Mouse (Mus musculus) embryonic stem cell, embryonic (primary cell): ENCODE measurements around the gene Zfp933.
"Not testable (repeated sequence)": the region's sequence is repeated elsewhere in the genome, so short reads cannot be mapped to it uniquely, and the experiment has no call there.

Experiments
- CTCF ChIA-PET, 4 experiments: fragments of 300-600 bp in 2 of 4; fragments of 350-600 bp in 2 of 4; sonication (Branson Sonifier 250); formaldehyde crosslinking; loops; one replicate each; lab custom pipeline; 2022; ENCODE audit warnings: inconsistent platforms in 2 of 4; lab: Charles Lee
- POLR2A ChIA-PET, 4 experiments: fragments of 300-600 bp in 2 of 4; fragments of 350-600 bp in 2 of 4; sonication (Branson Sonifier 250); formaldehyde crosslinking; loops; one replicate each; lab custom pipeline; 2022; ENCODE audit warnings: antibody characterized with exemption in 4 of 4, inconsistent platforms in 1 of 4; lab: Charles Lee

Zfp933 gene

GRCm38 (mm10) chr4:147869238-147869637, 21.1 kb upstream of the Zfp933 start:
- ChIA-PET CTCF (interaction anchor here in 1 of 4 experiments (0.7 kb wide), 1 partner anchor 17 kb away, joined by 3 read pairs; no protein-coding TSS in a partner anchor), POLR2A (interaction anchor here in 2 of 4 experiments (0.6 to 3.5 kb wide), 16 partner anchors 8 to 435 kb away, joined by 3 to 17 read pairs (median 5); partner anchors contain the start of genes Clcn6 (in 1 of the 2), Mfn2 (in 1 of the 2), Mthfr (in 1 of the 2) and Zfp933 (in 1 of the 2))

- ChIA-PET CTCF (interaction anchor here in 2 of 4 experiments (0.6 to 0.7 kb wide), 2 partner anchors 18 to 227 kb away, joined by 3 to 4 read pairs; no protein-coding TSS in a partner anchor), POLR2A (interaction anchor here in 2 of 4 experiments (0.6 to 3.5 kb wide), 10 partner anchors 11 to 434 kb away, joined by 3 to 17 read pairs (median 4); partner anchors contain the start of genes Clcn6 (in 1 of the 2), Mthfr (in 1 of the 2) and Zfp933 (in 1 of the 2))
These were observed 20.4 kb upstream of the Zfp933 start, which contains the start of the genes Miip and Fv1 for GRCm38 (mm10) chr4:147868450-147869031. Gene Miip, minus strand, starts transcription at chr4:147868816. Gene Fv1, plus strand, starts transcription at chr4:147868979.

DNA sequence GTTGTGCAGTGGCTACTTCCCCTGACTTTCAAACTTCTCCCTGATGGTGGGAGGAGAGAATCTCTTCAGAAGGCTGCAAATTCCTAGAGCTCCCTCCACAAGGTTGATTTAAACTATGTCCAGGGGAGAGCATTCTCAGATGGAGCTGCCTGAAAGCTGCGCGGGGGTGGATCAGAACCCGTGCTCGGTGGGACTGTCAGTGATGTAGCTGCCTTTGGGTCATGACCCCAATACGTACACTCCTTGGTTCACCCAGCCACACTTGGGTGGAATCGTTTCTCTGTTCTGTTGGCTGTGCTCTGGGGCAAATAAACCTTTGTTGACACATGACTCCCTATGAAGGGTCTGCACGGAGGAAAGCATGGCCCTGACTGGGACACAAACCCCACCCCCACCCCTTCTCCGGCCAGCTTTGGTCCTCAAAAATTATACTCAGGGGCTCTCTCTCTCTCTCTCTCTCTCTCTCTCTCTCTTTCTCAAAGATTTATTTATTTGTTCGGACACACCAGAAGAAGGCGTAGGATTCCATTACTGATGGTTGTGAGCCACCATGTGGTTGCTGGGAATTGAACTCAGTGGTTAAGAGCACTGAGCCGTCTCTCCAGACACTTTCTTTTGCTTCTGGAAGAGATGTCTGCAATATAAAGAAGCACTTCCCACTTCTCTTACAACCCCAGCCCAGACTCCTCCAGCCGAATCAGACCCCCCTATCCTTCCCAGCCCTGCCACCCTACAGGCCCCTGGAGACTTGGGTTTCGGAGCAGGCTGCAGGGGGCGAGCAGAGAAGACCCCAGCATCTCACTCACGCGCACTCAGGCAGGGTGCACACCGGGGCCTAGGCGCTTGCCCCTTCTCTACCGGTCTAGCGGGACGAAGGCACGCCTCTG, 19.6 kb upstream of the Zfp933 start:
- ChIA-PET POLR2A (interaction anchor here in 1 of 4 experiments (0.7 to 1.5 kb wide), 10 partner anchors 9 to 69 kb away, joined by 3 to 7 read pairs (median 3); partner anchors contain the start of genes Plod1, Zfp933 and Zfp984), CTCF (interaction anchor here in 2 of 4 experiments (0.6 to 0.7 kb wide), 2 partner anchors 8 to 227 kb away, joined by 4 read pairs; no protein-coding TSS in a partner anchor)

GRCm38 (mm10) chr4:147866793-147867192, 18.6 kb upstream of the Zfp933 start:
- POLR2A ChIA-PET, result interaction anchor here in 1 of 4 experiments (0.8 to 1.5 kb wide), 7 partner anchors 10 to 70 kb away, joined by 3 to 7 read pairs (median 3); partner anchors contain the start of genes Plod1 and Zfp984
- CTCF ChIA-PET, result not testable (repeated sequence)

DNA sequence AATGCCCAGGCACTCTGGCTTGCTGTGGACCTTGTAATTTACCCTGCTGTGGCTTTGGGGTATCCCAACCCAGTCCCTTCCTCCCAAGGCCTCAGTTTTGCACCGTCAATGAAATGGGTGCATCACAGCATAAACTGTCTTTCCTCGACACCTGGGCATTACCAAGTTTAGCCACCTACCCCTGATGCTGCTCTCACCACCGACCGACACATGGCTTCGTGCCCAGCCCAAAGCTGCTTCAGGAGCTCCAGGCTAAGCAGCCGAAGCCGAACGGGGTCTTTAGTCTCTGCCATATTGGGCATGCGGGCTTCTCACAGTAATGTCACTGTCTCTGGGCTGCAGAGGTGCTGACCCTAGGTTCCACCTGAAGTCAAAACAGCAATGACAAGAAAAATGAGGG, 17.9 kb upstream of the Zfp933 start:
- ChIA-PET CTCF (no interaction called here), POLR2A (interaction anchor here in 1 of 4 experiments (1.5 kb wide), 1 partner anchor 11 kb away, joined by 7 read pairs; no protein-coding TSS in a partner anchor)

DNA sequence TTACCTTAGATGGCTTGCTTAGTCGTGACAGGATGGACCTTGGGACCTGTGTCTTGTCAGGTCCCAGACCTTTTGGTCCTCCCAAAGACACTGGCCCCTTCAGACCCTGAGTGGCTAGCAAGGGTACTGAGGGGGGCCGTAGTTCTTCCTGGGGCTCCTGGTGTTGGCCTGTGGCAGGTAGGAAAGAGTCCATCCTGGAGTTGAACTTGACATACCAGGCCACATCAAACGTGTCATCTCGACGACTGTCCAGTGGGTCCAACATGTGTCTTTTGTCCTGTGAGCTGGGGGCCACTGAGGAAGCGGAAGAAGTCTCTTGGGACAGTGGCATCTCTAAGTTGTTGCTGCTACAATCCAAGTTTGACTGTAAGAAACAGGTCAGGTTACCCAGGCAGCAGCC, 17.5 kb upstream of the Zfp933 start:
- POLR2A ChIA-PET, result no interaction called here
- CTCF ChIA-PET, result no interaction called here

GRCm38 (mm10) chr4:147862051-147862450, 13.9 kb upstream of the Zfp933 start:
- ChIA-PET POLR2A (interaction anchor here in 2 of 4 experiments (0.7 to 2.5 kb wide), 6 partner anchors 8 to 29 kb away, joined by 3 to 11 read pairs (median 4); partner anchors contain the start of gene Zfp933 (in 2 of the 2)), CTCF (no interaction called here)

- ChIA-PET CTCF (no interaction called here), POLR2A (interaction anchor here in 1 of 4 experiments (0.6 to 1.6 kb wide), 4 partner anchors 8 to 59 kb away, joined by 3 to 7 read pairs (median 3); partner anchors contain the start of genes Fv1 and Miip)
These were observed 2.6 kb upstream of the Zfp933 start for GRCm38 (mm10) chr4:147850776-147851175.

GRCm38 (mm10) chr4:147848584-147848991, 422 bp upstream of the Zfp933 start:
- ChIA-PET POLR2A (interaction anchor here in 3 of 4 experiments (0.7 to 2.3 kb wide), 15 partner anchors 10 to 709 kb away, joined by 3 to 6 read pairs (median 3); partner anchors contain the start of genes Fv1 (in 1 of the 3), Mfn2 (in 1 of the 3) and Miip (in 1 of the 3)), CTCF (interaction anchor here in 1 of 4 experiments (0.6 kb wide), 1 partner anchor 31 kb away, joined by 3 read pairs; no protein-coding TSS in a partner anchor)

DNA sequence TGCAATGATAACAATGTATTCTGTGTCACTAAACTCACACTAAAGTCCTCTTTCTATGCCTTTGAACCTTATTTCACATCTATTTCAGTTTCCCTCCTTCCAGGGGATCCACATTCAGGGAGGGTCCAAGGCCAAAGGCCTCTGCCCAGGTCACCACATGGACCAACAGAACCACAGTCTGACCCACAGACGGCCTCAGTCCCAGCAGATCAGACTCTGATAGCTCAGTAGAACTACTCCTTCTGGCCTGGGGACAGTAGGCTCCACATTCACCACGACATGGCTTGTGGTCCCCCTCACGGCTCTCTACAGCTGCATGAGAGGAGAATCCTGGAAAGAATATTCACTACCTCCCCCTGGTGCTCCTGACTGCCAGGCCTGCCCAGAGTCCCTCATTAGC, 5.3 kb downstream of the Zfp933 start:
- CTCF ChIA-PET, result interaction anchor here in 1 of 4 experiments (0.6 kb wide), 1 partner anchor 715 kb away, joined by 3 read pairs; no protein-coding TSS in a partner anchor

GRCm38 (mm10) chr4:147839282-147839681, 8.9 kb downstream of the Zfp933 start:
- POLR2A ChIA-PET, CTCF ChIA-PET: not testable (repeated sequence)

More for the DNA sequence above, 5.3 kb downstream of the Zfp933 start:
- POLR2A ChIA-PET, result no interaction called here

DNA sequence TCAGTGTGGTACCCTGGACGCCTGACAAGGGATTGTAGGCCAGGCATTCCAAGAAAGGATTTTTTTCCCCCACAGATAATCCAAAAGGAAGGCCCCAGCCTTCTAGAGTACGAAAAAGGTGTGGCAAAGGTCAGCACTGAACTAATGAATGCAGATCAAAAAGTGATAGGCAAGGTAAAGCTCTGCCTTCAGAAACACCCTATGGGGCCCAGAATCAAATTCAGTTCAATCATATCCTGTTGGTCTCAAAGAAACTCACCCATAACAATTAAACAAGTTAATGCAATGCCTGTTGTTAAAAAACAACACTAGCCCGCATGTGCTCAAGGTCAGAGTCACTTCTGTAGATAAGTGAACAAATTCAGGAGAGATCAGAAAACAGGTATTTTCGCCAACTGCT, 23.8 kb downstream of the Zfp933 start:
- POLR2A ChIA-PET, result interaction anchor here in 1 of 4 experiments (1.7 to 1.9 kb wide), 2 partner anchors 15 to 17 kb away, joined by 6 to 10 read pairs; partner anchors contain the start of gene Zfp984
- CTCF ChIA-PET, result no interaction called here

DNA sequence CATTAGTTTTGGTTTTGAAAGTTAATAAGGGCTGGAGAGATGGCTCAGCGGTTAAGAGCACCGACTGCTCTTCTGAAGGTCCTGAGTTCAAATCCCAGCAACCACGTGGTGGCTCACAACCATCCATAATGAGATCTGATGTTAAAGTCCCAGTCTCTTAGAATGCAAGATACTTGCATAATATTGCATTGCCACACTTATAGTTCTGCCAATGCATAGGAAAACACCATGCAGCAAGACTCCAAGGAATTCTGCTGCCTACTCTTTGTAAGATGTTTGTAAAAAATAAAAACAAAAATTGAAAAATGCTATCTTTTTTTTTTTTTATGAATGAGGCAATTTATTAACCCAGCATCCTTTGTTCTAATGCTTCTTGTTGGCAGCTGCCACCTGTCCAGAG, 26.8 kb downstream of the Zfp933 start:
- CTCF ChIA-PET, result not testable (repeated sequence)
- POLR2A ChIA-PET, result interaction anchor here in 1 of 4 experiments (2.0 kb wide), 1 partner anchor 12 kb away, joined by 9 read pairs; the partner anchor contains the start of gene Zfp984

GRCm38 (mm10) chr4:147819659-147820058, 28.5 kb downstream of the Zfp933 start:
- POLR2A ChIA-PET, result interaction anchor here in 2 of 4 experiments (0.9 to 1.6 kb wide), 3 partner anchors 10 to 29 kb away, joined by 3 to 8 read pairs (median 3); partner anchors contain the start of genes Zfp933 (in 1 of the 2) and Zfp984 (in 1 of the 2)
- CTCF ChIA-PET, result not testable (repeated sequence)

DNA sequence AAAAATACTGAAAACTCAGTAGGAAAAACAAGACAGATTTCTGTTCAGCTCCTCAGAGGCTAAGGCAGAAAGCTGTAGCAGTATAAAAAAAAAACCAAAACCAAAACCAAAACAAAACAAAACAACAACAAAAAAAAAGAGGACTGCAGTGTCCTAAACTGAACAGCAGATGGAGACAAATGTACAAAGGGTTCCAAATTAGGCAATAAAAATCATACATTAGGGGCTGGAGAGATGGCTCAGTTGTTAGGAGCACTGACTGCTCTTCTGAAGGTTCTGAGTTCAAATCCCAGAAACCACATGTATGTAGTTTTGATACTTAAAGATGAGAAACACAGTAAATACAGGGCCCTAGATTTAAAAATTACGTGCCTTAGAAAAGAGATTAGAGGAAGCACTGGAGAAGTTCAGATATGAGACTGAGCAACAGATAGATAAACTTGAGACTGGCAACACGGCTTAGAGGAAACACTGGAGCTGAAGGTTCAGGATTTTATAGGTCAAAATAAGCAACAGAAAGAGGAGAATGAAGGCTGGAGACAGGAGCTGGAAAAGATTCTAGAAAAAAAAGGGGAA, 33.5 kb downstream of the Zfp933 start:
- POLR2A ChIA-PET, result interaction anchor here in 1 of 4 experiments (0.9 to 1.4 kb wide), 3 partner anchors 56 to 335 kb away, joined by 3 read pairs; no protein-coding TSS in a partner anchor
- CTCF ChIA-PET, result interaction anchor here (0.6 to 1.5 kb wide), 6 partner anchors 64 to 786 kb away, joined by 3 to 6 read pairs (median 4); partner anchors contain the start of gene Zfp985 (in 1 of the 4)

DNA sequence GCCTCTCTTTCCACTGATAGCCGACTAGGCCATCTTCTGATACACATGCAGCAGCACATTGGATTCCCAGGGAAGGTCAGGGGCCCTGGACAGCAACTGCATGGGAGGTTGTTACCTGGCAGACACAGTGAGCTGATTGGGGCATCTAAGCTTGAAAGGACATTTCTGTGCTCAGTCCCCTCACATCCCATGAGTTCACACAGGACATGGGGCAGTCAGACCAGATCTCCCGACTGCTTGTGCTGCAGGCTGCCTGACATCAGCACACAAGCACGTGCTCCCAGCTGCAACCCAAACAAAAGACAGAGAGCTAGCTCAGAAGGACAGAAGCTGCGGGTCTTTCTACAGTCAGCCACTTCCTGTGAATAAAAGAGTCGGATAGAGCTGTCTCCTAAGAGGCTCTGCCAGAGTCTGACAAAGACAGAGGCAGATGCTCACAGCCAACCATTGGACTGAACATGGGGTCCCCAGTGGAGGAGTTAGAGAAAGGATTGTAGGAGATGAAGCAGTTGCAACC, 34.9 kb downstream of the Zfp933 start:
- ChIA-PET POLR2A (no interaction called here), CTCF (no interaction called here)

GRCm38 (mm10) chr4:147809966-147810304, 38.2 kb downstream of the Zfp933 start:
- POLR2A ChIA-PET, result interaction anchor here in 3 of 4 experiments (0.9 to 2.5 kb wide), 6 partner anchors 9 to 361 kb away, joined by 3 to 10 read pairs (median 8); no protein-coding TSS in a partner anchor
- CTCF ChIA-PET, result not testable (repeated sequence)
